Mouse (Mus musculus) testis, adult 2 months (tissue): ENCODE measurements around the gene Zfp646. TPM values are rescaled to one million over a fixed set of nuclear protein-coding genes. Genes with fewer than 3 reads are reported as not detected.

Experiments
- H3K27ac ChIP-seq: fragments of 200-500 bp; 2 replicates; pipeline ENCODE4 v1.5.1; 2012; ENCODE audit warnings: low read depth, low read length; ENCODE audit not compliant: control insufficient read depth, insufficient read depth
- H3K27me3 ChIP-seq: fragments of 200-500 bp; 2 replicates; pipeline ENCODE4 v1.6.1; 2012; ENCODE audit warnings: mild to moderate bottlenecking, low read length, moderate library complexity; ENCODE audit not compliant: control insufficient read depth, insufficient read depth
- H3K36me3 ChIP-seq: fragments of 200-500 bp; 2 replicates; pipeline ENCODE4 v1.6.1; 2012; ENCODE audit warnings: mild to moderate bottlenecking, low read length; ENCODE audit not compliant: control insufficient read depth, insufficient read depth
- H3K4me1 ChIP-seq: fragments of 200-500 bp; 2 replicates; pipeline ENCODE4 v1.6.1; 2012; ENCODE audit warnings: low read length; ENCODE audit not compliant: control insufficient read depth, insufficient read depth
- H3K4me3 ChIP-seq: fragments of 200-500 bp; 2 replicates; pipeline ENCODE4 v1.5.1; 2012; ENCODE audit warnings: low read depth, mild to moderate bottlenecking, low read length, moderate library complexity, mixed read lengths; ENCODE audit not compliant: control insufficient read depth
- CTCF ChIP-seq: fragments of 200-500 bp; IDR thresholded peaks from 2 replicates; pipeline ENCODE4 v1.5.1; 2012; ENCODE audit warnings: low read depth, mild to moderate bottlenecking, inconsistent platforms, low read length, moderate library complexity; ENCODE audit not compliant: control insufficient read depth, insufficient read depth, insufficient replicate concordance
- POLR2A ChIP-seq: fragments of 200-500 bp; IDR thresholded peaks from 2 replicates; pipeline ENCODE4 v1.6.1; 2012; ENCODE audit warnings: low read depth, mild to moderate bottlenecking, inconsistent platforms, low read length, moderate library complexity; ENCODE audit not compliant: control insufficient read depth
- polyA plus RNA-seq: library from polyadenylated mRNA; depleted of rRNA; stranded (reverse); fragments of >200 nt; gene quantifications from 2 replicates; pipeline ENCODE4 v1.2.3, GENCODE M21; 2012

Zfp646 gene
- polyA plus RNA-seq, 1 experiment = 57.9 TPM

DNA sequence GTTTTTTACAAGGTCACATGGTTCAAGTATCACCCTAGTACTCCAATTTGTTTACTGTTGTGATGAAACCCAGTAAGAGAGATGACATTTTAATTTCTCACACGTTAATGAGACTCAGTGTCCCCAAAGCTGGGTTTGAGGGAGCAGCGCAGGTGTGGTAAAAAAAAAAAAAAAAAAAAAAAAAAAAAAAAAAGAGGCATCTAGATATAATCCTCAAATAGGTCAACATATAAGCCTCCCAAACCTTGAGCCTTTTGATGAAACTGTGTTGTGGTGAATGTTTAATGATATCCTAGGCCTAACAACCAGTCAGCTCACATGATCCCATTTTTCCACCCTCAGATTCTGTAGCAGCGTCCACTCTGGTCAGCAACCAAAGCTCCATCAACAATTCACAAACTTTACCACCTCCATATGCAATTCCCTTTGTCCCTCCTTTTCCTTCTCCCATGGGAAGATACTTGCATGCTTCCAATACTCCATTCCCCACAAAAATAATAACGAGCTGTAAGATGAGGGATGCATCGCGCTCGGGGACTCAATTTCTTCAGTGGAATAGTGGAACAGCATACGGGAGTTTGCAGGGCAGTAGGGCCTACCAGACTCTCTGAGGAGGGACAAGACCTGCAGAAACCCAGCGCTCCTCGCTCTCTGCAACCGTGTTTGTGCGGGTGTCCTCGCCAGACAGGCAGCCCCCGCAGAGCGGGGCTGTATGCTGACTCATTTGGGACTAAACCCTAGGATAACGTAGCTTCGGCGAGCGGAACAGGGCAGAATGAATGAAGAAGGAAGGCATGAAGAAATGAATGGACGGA, 1.0 kb upstream of the Zfp646 start:
- Histone ChIP-seq H3K4me3 (peak overlapping the region; percentile 100), H3K27me3 (no peaks in the 10 kb centered on the region), H3K27ac (peak overlapping the region; percentile 71), H3K4me1 (peaks cover 6% of the 10 kb centered on the region), H3K36me3 (peaks cover 3% of the 10 kb centered on the region)
- TF ChIP-seq CTCF = no peak
- no peak for TF ChIP-seq POLR2A

DNA sequence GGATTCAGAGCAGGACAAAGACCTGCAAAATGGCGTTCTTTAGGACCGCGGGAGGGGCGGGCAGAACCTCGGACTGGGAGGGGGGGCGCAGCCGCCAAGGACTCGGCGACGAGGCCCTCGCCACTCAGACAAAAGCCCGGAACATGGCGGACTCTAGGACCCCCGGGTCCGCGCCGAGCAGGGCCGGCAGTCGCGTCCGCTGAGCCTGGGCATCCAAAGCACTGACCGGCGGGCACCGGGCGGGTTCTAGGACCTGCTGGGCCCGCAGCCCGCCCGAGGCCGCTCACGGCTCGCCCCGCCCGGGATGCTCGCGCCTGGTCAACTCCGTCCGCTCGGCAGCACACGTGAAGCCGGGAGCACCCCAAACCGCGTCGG, 407 bp upstream of the Zfp646 start:
- peak overlapping the region; percentile 100 for H3K4me3 ChIP-seq
- H3K36me3 ChIP-seq = peaks cover 3% of the 10 kb centered on the region
- TF ChIP-seq POLR2A (no peak), CTCF (no peak)
- peaks cover 6% of the 10 kb centered on the region for H3K4me1 ChIP-seq
- H3K27me3 ChIP-seq = no peaks in the 10 kb centered on the region
- peak overlapping the region; percentile 78 for H3K27ac ChIP-seq

- Histone ChIP-seq H3K27ac (peak within 1 kb of the TSS; percentile 99), H3K4me1 (peaks cover 6% of the 10 kb centered on the region), H3K4me3 (peak within 1 kb of the TSS; percentile 100), H3K36me3 (peaks cover 4% of the 10 kb centered on the region), H3K27me3 (no peaks in the 10 kb centered on the region)
- TF ChIP-seq CTCF = no peak
- TF ChIP-seq POLR2A = peak; percentile 66
Measured at GRCm38 (mm10) chr7:127876467-127877348, 687 bp downstream of the Zfp646 start, which contains the start of gene Zfp668. Zfp668 (minus strand) TSS chr7:127876828.

- no peak overlapping the region for H3K4me3 ChIP-seq
Measured at GRCm38 (mm10) chr7:127879301-127879700, 3.3 kb downstream of the Zfp646 start.

DNA sequence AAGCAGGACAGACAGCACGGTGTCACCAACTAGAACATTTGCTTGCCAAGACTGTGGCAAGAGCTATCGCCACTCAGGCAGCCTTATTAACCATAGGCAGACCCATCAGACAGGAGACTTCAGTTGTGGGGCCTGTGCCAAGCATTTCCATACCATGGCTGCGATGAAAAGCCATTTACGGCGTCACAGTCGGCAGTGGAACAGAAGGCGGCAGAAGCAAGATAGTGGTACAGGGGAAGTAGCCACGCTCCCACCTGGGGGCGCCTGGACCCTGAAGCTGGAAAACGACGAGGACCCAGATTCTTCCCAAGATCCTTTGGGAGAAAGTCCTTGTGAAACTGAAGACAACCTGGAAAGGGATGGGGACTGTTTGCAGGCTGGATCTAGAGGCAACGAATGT, 4.4 kb downstream of the Zfp646 start:
- H3K27ac ChIP-seq = no peak overlapping the region
- H3K36me3 ChIP-seq = peaks cover 10% of the 10 kb centered on the region
- no peaks in the 10 kb centered on the region for H3K27me3 ChIP-seq
- no peak overlapping the region for H3K4me3 ChIP-seq
- no peaks in the 10 kb centered on the region; the same call in none of the 2 replicates for H3K4me1 ChIP-seq
- no peak for TF ChIP-seq CTCF

More at GRCm38 (mm10) chr7:127879301-127879700, 3.3 kb downstream of the Zfp646 start:
- H3K36me3 ChIP-seq = peaks cover 10% of the 10 kb centered on the region
- peaks cover 6% of the 10 kb centered on the region for H3K4me1 ChIP-seq
- H3K27me3 ChIP-seq = no peaks in the 10 kb centered on the region
- no peak for TF ChIP-seq CTCF
- TF ChIP-seq POLR2A = 0 out of 2 replicates have a peak, but pooled peaks have one; percentile 8
- no peak overlapping the region for H3K27ac ChIP-seq

DNA sequence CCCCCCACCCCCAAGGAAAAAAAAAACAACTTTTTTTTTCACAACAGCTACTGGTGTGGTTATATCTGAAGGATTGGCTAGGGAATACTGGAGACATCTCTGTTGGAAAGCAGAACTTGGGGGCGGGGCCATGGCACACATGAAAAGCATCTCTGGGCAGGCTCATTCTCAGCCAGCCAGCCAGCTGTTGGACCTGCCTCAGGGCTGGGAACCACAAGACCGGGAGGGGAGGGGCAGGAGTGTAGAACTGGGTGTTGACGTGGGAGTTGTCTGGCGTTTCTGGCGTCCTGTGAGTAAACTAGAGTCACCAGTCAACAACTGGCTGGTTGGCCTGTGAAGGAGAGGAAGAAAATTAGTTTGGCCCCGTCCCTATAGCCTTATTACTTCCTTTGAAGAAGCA, 9.9 kb downstream of the Zfp646 start:
- TF ChIP-seq POLR2A (no peak), CTCF (no peak)
- peaks cover 2% of the 10 kb centered on the region; the same call in 1 of the 2 replicates for H3K4me1 ChIP-seq
- H3K27me3 ChIP-seq = no peaks in the 10 kb centered on the region
- no peak overlapping the region for H3K27ac ChIP-seq
- no peak overlapping the region for H3K4me3 ChIP-seq
- H3K36me3 ChIP-seq = peaks cover 7% of the 10 kb centered on the region

DNA sequence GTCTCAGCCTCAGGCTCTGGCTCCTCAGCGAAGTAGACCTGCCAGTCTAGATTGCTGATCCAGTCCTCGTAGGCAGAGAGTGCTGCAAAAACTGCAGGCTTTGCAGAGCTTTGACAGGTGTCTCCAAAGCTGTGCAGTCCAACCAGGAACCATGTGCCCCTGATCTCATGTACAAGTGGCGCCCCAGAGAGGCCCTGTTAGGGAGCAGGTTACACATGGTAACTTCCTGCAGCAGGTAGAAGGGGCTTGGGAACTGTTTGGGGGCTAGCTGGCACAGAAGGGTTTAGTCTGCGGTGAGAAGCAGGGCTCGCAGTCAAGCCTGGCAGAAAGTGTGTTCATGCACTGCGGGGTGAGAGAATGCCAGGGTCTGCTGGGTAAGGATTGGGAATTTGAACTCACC, 10.5 kb downstream of the Zfp646 start:
- Histone ChIP-seq H3K36me3 (peaks cover 7% of the 10 kb centered on the region), H3K4me3 (no peak overlapping the region), H3K27me3 (no peaks in the 10 kb centered on the region), H3K27ac (no peak overlapping the region), H3K4me1 (peaks cover 2% of the 10 kb centered on the region; the same call in 1 of the 2 replicates)
- TF ChIP-seq CTCF = no peak
- TF ChIP-seq POLR2A = no peak
